Mouse (Mus musculus) forebrain, embryonic 14.5 days (tissue): ENCODE measurements around the gene Ybx2. TPM values are rescaled to one million over a fixed set of nuclear protein-coding genes. Genes with fewer than 3 reads are reported as not detected.

Experiments
- ATAC-seq: fragments of 200-750 bp; cut with Nextera tagmentation; 2 replicates; pipeline ENCODE4 v1.8.0; 2017; ENCODE audit warnings: mild to moderate bottlenecking, moderate library complexity
- DNase-seq: peaks from one replicate; pipeline ENCODE4 v3.0.0-alpha.2; 2015; ENCODE audit warnings: low spot score
- H3K27ac ChIP-seq: fragments of 300-500 bp; sonication (generic); 2 replicates; pipeline ENCODE4 v1.5.1; 2014; ENCODE audit warnings: low read depth, mild to moderate bottlenecking, control low read depth, low read length, moderate library complexity
- H3K27me3 ChIP-seq: fragments of 300-500 bp; sonication (generic); replicated peaks from 2 replicates; pipeline ENCODE4 v1.6.1; 2014; ENCODE audit warnings: low read length, control low read depth, mixed read lengths; ENCODE audit not compliant: control insufficient read depth, insufficient read depth
- H3K36me3 ChIP-seq: fragments of 300-500 bp; sonication (generic); 2 replicates; pipeline ENCODE4 v1.6.1; 2014; ENCODE audit warnings: low read length, control low read depth; ENCODE audit not compliant: control insufficient read depth, insufficient read depth
- H3K4me1 ChIP-seq: fragments of 300-500 bp; sonication (generic); 2 replicates; pipeline ENCODE4 v1.6.1; 2014; ENCODE audit warnings: antibody characterized with exemption, low read length, control low read depth; ENCODE audit not compliant: control insufficient read depth, insufficient read depth
- H3K4me2 ChIP-seq: fragments of 300-500 bp; sonication (generic); 2 replicates; pipeline ENCODE4 v1.6.1; 2014; ENCODE audit warnings: mild to moderate bottlenecking, control low read depth, low read length
- H3K4me3 ChIP-seq: fragments of 300-500 bp; sonication (generic); 2 replicates; pipeline ENCODE4 v1.5.1; 2014; ENCODE audit warnings: low read depth, low read length, control low read depth
- H3K9ac ChIP-seq: fragments of 300-500 bp; sonication (generic); 2 replicates; pipeline ENCODE4 v1.6.1; 2014; ENCODE audit warnings: mild to moderate bottlenecking, low read length, control low read depth, moderate library complexity
- H3K9me3 ChIP-seq: fragments of 300-500 bp; sonication (generic); replicated peaks from 2 replicates; pipeline ENCODE4 v1.6.1; 2016; ENCODE audit warnings: low read length, control low read depth, mixed read lengths; ENCODE audit not compliant: control insufficient read depth
- WGBS: fragments of 180-500 bp; shearing (Covaris S2); extraction: QIAGEN DNeasy Blood & Tissue Kit; methylation state at CpG from one replicate; pipeline ENCODE4 v1.1.7; 2014; 5-methylcytosine and 5-hydroxymethylcytosine counted together
- polyA plus RNA-seq: library from polyadenylated mRNA; unstranded; fragments of >200 nt; fragmentation: Nextera tagmentation; extraction: Ambion mirVana; gene quantifications from 2 replicates; pipeline ENCODE4 v1.2.1, GENCODE M21; 2014

Gene Ybx2
- polyA plus RNA-seq, 1 experiment from 2014 or later = 4.0 TPM

DNA sequence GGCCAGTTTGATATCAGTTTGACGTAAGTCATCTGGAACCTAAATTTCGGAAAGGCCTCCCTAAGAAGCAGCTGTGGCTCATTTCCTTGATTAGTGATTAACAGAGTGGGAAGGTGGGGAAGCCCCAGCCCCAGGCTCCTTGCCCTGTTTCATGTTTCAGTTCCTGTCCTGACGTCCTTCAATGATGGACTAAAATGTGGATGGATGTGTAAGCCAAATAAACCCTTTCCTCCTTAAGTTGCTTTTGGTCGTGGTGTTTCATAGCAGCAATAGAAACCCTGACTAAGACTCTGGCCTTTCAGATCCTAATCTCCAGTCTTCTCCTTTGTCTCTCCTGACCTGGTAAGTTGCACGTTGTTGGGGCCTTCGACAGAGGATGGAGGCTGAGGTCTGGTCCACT, 34.6 kb downstream of the Ybx2 start:
- DNase-seq (no peak), ATAC-seq (no peak)
- no peak overlapping the region for H3K9ac ChIP-seq
- peaks cover 27% of the 10 kb centered on the region for H3K27me3 ChIP-seq
- H3K4me1 ChIP-seq = no peaks in the 10 kb centered on the region
- no peak overlapping the region for H3K4me2 ChIP-seq
- no peaks in the 10 kb centered on the region for H3K9me3 ChIP-seq
- no peak overlapping the region for H3K27ac ChIP-seq
- WGBS = 90% methylated on average over 6 of the region's 6 CpGs
- peaks cover 67% of the 10 kb centered on the region for H3K36me3 ChIP-seq
- H3K4me3 ChIP-seq = no peak overlapping the region

DNA sequence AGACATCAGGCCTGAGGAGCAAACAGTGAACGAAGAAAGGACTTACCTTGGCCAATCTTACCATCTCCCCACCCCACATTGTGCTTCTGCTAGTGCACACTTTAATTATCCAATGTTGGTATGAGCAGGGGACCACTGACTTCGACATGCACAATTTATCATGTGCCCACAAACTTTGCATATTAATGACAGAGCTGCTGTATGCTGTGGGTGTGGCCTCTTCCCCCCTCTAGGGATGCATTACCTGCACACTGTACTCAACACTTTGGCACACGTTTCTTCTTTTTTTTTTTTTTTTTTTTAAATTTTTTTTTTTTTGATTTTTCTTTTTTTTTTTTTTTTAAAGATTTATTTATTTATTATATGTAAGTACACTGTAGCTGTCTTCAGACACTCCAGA, 35.2 kb downstream of the Ybx2 start:
- no peak for ATAC-seq

DNA sequence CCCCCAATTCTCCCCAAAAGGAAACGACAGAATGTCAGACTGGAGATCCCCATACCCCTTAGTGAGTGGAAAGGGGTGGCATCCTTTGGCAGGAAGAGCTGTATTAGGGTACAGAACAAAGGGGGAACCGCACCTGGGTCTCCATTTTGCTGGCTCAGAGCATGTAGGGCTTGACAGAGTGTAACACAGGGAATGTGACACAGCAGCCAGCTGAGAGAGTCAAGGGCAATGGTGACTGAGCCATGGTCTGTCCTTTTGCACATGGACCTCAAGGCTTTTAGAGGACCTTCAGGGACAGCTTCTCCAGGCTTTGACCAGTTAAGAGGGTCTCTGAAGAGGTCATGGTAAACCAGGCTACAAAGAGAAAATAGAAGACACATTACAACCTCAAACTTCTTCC, 39.3 kb downstream of the Ybx2 start:
- Histone ChIP-seq H3K36me3 (peaks cover 71% of the 10 kb centered on the region), H3K27ac (no peak overlapping the region), H3K9me3 (no peaks in the 10 kb centered on the region), H3K4me3 (no peak overlapping the region), H3K9ac (no peak overlapping the region), H3K27me3 (no peaks in the 10 kb centered on the region), H3K4me2 (no peak overlapping the region), H3K4me1 (peaks cover 5% of the 10 kb centered on the region)
- 95% methylated on average over 2 of the region's 2 CpGs for WGBS
- ATAC-seq (no peak), DNase-seq (no peak)

More for the DNA sequence above, 35.2 kb downstream of the Ybx2 start:
- no peak overlapping the region for H3K27ac ChIP-seq
- no peak overlapping the region for H3K9ac ChIP-seq
- H3K9me3 ChIP-seq = no peaks in the 10 kb centered on the region
- H3K27me3 ChIP-seq = peaks cover 21% of the 10 kb centered on the region
- H3K4me2 ChIP-seq = no peak overlapping the region
- peaks cover 72% of the 10 kb centered on the region for H3K36me3 ChIP-seq
- H3K4me1 ChIP-seq = no peaks in the 10 kb centered on the region
- H3K4me3 ChIP-seq = no peak overlapping the region
- DNase-seq = no peak
- WGBS = 87% methylated on average over 3 of the region's 3 CpGs

DNA sequence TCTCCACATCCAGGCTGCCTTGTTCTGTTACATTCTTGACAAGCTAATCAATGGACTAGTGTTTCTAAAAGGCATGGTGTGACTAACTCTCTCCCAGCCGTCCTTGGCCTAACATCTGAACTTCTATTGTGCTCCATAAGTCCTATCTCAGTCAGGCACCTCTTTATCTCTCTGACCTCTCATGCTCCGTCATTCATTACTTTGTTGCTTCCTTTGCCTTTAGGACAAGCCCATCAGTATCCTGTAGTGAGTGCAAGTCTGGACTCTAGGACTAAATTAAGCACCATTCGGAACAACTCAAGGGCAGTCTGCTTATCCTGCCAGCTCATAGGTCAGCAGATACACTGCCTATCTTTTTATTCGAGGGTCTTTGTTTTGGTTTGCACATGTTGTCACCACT, 40.7 kb downstream of the Ybx2 start:
- Histone ChIP-seq H3K4me1 (peaks cover 5% of the 10 kb centered on the region), H3K36me3 (peaks cover 64% of the 10 kb centered on the region)
- 91% methylated on average over 4 of the region's 4 CpGs for WGBS

DNA sequence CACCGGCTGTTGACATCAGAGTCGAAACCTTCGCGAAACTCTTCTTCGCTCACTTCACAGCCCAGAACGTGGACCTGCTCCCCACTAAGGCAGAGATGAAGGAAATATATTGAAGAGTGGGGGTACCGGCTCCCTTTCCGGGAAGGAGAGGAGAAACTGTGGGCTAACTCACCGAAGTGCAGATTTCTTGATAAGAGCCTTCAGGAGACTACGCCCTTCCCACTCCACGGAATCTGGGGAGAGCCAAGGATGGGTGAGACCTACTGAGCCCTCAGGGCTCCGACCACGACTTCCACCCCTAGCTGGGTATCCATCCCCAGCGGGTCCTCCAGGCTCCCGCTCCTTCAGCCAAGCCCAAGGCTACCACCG, 44.2 kb downstream of the Ybx2 start:
- H3K27me3 ChIP-seq = no peaks in the 10 kb centered on the region

More for the DNA sequence above, 40.7 kb downstream of the Ybx2 start:
- no peak overlapping the region for H3K4me3 ChIP-seq
- no peaks in the 10 kb centered on the region for H3K9me3 ChIP-seq
- H3K27ac ChIP-seq = no peak overlapping the region
- no peak overlapping the region for H3K9ac ChIP-seq
- H3K4me2 ChIP-seq = no peak overlapping the region
- no peaks in the 10 kb centered on the region for H3K27me3 ChIP-seq
- no peak for ATAC-seq
- no peak for DNase-seq

DNA sequence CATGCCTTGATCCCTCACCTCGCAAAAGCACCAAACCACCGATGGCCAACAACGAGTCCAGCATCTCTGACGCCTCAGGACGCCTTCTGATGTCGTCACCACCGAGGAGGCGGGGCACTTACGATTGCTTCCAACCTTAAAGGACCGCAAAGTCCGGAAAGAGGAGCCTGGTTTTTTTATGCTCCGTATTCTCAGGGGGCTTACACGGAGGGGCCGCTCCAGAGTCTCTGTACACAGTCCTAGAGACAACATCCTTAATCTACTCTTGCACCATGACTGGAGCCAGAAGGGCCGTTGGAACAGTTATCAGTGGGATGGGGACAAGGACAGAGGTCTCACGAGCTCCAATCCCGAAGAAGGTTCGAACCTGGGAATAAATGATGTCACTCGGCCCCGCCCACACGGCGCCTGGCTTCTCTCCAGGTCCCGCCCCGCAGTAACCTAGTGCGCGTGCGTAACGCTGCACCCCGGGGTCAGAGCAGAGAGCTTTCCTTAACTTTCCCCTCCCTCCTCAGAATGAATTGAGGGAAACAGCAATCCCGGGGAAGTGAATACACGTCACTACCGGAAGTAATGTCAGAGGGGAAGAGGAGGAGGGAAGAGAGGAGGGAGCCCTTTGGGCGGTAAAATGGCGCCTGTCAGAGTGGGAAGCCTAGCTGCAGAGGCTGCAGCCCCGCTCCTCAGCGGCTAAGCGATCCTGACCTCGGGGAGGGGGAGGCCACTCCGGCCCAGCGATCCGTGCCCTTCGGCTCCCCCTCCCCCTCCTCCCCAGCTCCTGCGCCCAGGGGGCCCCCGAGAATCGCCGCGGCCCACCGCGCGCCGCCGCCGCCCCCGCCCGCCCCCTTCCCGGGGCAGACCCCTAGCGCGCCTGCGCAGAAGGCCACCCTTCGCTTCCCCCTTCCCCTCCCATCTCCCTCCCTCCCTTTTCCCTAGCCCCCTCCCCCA, 44.9 kb downstream of the Ybx2 start:
- Histone ChIP-seq H3K36me3 (peaks cover 38% of the 10 kb centered on the region), H3K4me1 (peaks cover 23% of the 10 kb centered on the region), H3K9ac (peak overlapping the region; percentile 99), H3K27ac (peak overlapping the region; percentile 98), H3K4me2 (peak overlapping the region; percentile 92), H3K27me3 (no peaks in the 10 kb centered on the region), H3K9me3 (no peaks in the 10 kb centered on the region), H3K4me3 (peak overlapping the region; percentile 100)
- WGBS = under 1% methylated on average over 38 of the region's 60 CpGs
- DNase-seq = peak; percentile 99
- ATAC-seq = peak; percentile 92

More for the DNA sequence above, 44.2 kb downstream of the Ybx2 start:
- WGBS = 3% methylated on average over 16 of the region's 16 CpGs
- ATAC-seq (no peak), DNase-seq (no peak)
- peaks cover 38% of the 10 kb centered on the region for H3K36me3 ChIP-seq
- H3K27ac ChIP-seq = peak overlapping the region; percentile 98
- H3K9ac ChIP-seq = peak overlapping the region; percentile 99
- H3K4me3 ChIP-seq = peak overlapping the region; percentile 100
- peak overlapping the region; percentile 92 for H3K4me2 ChIP-seq
- no peaks in the 10 kb centered on the region for H3K9me3 ChIP-seq
- peaks cover 23% of the 10 kb centered on the region for H3K4me1 ChIP-seq

DNA sequence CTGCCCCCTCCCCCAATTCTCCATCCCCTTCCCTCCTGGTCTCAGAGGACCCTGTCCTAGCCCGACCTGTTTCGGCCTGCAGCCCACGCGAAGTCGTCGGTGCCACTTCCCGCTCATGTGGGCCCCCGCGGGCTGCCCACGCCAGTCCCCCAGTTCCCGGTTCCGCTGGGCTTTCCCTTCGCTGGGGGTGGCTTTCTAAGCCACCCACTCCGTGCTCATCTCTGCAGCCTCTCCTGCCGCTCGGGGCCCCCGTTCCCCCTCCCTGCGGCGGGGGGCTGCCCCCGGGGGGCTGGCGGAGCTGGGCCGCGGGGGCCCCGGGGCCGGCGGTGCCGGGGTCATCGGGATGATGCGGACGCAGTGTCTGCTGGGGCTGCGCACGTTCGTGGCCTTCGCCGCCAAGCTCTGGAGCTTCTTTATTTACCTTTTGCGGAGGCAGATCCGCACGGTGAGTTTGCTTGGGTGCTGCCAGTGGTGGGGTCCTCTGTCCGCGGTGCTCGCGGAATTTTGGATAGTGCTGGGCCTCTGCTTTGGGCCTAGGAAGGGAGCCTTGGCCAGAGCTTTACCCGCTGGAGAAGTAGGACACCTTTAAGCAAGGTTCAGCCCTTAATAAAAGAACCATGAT, 45.7 kb downstream of the Ybx2 start, which contains the start of gene Ctdnep1:
Gene Ctdnep1, plus strand, starts transcription at position 16 of the 622 bp plus-strand sequence.
- Histone ChIP-seq H3K27me3 (no peaks in the 10 kb centered on the region), H3K4me2 (peak within 1 kb of the TSS; percentile 92), H3K27ac (peak within 1 kb of the TSS; percentile 98), H3K4me3 (peak within 1 kb of the TSS; percentile 100), H3K9ac (peak within 1 kb of the TSS; percentile 99), H3K4me1 (peaks cover 23% of the 10 kb centered on the region), H3K36me3 (peaks cover 39% of the 10 kb centered on the region), H3K9me3 (no peaks in the 10 kb centered on the region)
- DNase-seq (no peak), ATAC-seq (peak; percentile 48)
- WGBS = under 1% methylated on average over 37 of the region's 43 CpGs

DNA sequence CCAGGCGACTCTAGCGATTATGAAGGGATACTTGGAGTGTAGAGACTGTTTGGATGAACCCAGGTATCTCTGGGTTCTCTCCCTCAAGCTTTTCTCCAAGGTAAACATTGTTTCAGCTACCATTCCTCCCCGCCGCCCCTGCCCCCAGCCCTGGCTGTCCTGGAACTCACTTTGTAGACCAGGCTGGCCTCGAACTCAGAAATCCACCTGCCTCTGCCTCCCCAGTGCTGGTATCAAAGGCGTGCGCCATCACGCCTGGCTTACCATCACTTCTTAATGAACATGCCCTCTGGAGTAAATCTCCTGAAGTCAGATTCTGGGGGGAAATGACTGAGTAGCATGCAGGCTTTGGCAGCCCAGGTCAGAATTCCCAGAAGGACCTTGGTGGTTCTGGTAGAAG, 46.6 kb downstream of the Ybx2 start, which contains the start of gene Elp5:
Gene Elp5, minus strand, starts transcription at position 293 of the 400 bp plus-strand sequence.
- Histone ChIP-seq H3K27ac (peak within 1 kb of the TSS; percentile 98), H3K9me3 (no peaks in the 10 kb centered on the region), H3K36me3 (peaks cover 39% of the 10 kb centered on the region), H3K4me3 (peak within 1 kb of the TSS; percentile 100), H3K27me3 (no peaks in the 10 kb centered on the region), H3K4me2 (peak within 1 kb of the TSS; percentile 88), H3K4me1 (peaks cover 23% of the 10 kb centered on the region), H3K9ac (peak within 1 kb of the TSS; percentile 99)
- 60% methylated on average over 8 of the region's 8 CpGs for WGBS
- ATAC-seq = no peak
- no peak for DNase-seq
